Mouse (Mus musculus) common myeloid progenitor, adult 5-6 weeks (primary cell): ENCODE measurements around the gene Sec1. TPM values are rescaled to one million over a fixed set of nuclear protein-coding genes. Genes with fewer than 3 reads are reported as not detected.
A peak's percentile ranks its signal among the peaks of the same experiment; 100 is the strongest.

Experiments
- ATAC-seq: replicated peaks from 2 replicates; pipeline ENCODE4 v1.8.0; 2016; ENCODE audit warnings: low read depth, mild to moderate bottlenecking, moderate TSS enrichment, inconsistent platforms; ENCODE audit not compliant: poor library complexity, severe bottlenecking
- total RNA-seq: library from RNA; stranded (forward); fragments of 200-1000, 187-1606 nt; gene quantifications from 2 replicates; pipeline ENCODE4 v1.2.3, GENCODE M21; 2017

Sec1 gene
- total RNA-seq: not detected in 2 replicates

DNA sequence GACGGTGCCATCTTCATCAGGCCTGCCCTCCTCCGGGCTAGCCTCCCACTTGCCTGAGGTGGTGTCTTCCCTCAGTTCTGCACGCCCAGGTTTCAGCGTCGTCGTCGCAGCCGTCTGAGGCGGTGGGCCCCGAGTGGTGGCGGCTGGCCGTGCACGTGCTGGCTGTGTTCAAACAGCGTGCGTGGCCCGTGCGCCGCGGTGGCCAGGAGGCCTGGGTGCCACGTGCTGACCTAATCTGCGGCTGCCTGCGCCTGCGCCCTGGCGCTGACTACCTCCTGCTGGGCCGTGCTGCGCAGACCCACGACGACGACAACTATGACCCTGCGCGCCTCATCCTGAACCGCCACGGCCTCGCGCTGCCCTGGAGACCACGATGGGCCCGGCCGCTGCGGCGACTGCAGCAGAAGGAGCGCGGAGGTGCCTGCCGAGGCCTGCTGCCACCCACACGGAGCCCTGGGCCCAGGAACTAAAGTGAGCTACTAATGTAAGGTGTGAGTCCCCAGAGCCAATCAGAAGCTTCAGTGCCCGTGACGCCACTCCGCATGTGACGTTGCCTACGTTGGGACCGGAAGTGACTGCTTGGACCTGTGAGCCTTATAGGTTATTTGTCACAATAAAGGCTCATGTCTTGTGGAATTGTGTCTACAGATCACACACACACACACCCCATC lies at the start of gene Sec1:
TSS of gene Sec1 (minus strand) at position 482 of the 671 bp plus-strand sequence.
- ATAC-seq: no peak

DNA sequence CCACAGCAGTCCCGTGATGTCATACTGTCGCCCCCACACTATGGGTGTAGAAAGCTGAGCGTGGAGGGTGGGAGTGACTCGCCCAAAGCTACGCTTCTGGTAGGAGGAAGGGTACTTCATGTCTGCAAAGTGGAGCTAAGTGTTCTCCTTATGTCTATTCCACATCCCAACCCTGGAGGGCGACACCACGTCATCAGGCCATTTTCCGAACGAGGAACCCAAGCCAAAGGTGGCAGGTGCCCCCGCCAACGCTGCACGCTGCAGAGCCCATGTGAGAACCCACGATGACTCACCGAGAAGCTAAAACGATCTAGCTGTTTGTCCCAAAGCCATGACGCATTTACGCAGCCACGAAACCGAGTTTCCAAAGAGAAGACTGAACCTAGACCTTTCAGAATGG lies 48.1 kb upstream of the Sec1 start:
- ATAC-seq: peak; percentile 33

DNA sequence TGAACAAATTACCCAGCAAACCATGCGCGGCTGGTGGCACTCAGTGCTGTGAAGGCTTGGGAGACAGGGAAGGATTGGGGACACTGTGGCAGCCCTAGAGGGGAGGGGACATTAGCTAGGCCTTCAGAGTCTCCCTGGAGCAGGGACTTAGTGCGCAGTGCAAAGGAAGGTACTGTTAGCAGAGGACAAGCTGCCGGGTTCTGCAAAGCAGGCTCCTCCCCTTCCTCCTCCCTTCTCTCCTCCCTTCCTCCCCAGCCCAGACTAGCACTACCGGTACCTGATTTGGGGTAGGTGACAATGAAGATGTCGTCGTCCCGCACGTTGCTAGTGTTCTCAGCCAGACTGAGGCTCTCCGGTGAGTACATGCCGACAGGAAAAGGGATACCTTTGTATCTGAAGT lies 47.6 kb upstream of the Sec1 start:
- peak; percentile 71 for ATAC-seq

DNA sequence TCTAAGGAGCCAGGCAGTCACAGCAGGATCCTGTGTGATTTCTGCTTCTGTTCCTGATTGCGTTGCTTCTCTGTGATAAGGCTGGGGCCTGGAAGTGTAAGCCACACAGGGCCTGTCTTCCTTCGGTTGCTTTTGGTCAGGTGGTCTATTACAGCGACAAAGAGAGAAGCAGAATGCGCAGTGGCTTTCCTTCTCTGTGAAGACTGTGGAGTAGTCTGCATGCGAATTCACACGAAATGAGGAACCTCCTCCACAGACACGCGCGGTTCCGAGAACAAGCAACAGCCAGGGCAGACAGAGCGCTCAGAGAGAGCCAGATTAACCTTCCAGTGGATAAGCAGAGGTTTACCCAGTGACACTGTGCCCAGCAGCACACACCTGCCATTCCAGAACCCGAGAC lies 47.1 kb upstream of the Sec1 start:
- peak; percentile 27 for ATAC-seq

DNA sequence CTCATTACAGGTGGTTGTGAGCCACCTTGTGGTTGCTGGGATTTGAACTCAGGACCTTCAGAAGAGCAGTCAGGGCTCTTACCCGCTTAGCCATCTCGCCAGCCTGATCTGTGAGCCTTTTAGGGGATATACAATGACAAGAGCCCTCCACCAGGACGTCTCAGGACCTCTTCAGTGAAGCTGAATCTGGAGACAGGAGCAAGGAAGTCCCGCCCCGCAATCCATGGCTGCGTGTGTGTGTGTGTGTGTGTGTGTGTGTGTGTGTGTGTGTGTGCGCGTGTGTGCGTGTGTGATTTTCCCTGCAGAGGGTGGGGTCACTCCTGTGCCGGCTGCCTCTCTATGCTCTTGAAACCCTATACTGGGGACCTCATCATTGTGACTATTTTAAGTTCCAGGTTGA lies 45.6 kb upstream of the Sec1 start:
- no peak for ATAC-seq

DNA sequence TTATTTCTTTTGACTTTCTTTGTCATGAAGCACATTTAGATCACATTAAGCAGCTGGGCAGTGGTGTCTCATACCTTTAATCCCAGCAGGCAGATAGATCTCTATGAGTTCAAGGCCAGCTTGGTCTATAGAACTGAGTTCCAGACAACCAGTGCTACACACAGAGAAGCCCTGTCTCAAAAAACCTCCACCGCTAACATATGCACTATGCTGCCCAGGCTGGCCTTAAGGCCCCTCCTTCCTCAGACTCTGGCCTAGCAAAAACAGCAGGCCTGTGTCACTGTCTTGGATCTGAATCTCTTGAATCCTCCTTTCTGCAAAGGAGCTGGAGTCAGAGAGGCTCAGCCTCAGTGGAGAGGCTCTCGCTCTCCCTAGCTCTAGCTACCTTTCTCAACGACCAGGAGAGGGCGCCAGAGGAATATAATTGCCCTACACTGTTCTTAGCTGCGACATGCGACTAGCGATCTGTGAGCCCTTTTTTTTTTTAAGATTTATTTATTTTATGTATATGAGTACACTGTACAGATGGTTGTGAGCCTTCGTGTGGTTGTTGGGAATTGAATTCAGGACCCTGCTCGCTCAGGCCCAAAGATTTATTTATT lies 45.1 kb upstream of the Sec1 start:
- ATAC-seq: peak; percentile 69

DNA sequence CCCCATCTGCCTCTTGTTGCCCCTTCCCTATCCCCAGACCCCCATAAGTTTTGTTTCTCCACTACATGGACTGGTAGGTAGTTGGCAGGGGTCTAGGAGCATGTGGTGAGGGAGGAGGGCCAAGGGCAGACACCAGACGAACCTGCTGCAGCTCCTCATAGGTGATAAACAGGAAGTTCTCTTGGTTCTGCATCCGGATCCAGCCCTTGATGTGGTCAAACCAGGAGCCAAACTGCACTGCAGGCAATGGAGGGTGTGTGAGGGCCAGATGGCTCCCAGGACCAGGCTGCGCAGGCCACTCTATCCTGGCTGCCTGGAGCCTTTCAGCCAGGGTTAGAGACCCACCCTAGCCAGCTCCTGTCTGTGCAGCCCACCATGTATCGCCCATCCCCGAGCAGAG lies 39.3 kb upstream of the Sec1 start:
- ATAC-seq: 0 out of 2 replicates have a peak, but pooled peaks have one; percentile 12

DNA sequence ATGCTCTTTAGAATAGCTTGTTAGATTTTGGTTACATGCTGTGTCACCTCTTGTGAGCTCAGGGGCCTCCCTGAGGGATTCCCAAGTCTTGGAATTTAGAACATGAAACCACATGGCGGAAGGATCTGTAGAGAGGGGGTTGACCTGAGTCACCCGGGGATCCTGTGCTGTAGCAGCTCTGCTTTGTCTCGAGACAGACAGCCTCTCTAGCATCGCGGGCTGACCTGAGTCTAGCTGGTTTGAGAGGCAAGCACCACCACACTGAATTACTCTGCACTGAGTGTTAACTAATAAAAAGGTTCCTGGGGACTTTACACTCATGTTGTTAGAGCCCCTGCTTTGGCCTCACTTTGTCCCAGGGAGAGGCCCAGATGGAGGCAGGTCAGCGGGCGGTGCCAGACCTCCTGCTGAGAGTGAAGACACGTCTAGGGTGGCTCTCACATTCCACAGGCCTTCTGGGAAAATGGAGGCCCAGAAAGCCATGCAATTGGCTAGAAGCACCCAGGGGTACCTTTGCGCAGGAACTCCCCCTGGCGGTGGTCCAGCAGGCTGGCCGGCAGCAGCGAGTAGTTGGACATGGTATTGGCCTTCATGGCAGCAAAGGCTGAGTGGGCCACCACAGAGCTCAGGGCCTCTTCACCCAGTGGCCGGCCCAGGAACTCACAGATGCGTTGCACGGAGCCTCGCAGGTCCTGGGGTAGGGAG lies 36.7 kb upstream of the Sec1 start:
- peak; percentile 57 for ATAC-seq

DNA sequence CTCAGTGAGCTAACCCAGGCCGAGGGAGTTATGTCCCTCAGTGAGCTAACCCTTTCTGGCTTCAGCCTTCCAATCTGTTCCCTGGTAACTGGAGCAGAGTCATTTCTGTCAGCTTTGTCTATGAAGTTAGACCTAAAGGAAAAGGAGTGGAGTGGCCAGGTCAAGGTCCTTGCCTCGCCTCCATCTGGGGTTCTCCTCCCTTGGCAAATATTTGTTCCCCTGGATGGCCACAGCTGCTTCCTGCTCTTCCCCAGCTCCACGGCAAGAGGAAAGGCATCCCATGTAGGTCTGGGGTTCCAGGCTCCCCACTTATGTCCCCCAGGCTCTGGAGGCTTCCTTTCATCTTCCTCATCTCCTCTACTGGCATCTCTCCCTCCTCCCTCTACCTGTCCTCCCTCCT lies 33.4 kb upstream of the Sec1 start:
- no peak for ATAC-seq

DNA sequence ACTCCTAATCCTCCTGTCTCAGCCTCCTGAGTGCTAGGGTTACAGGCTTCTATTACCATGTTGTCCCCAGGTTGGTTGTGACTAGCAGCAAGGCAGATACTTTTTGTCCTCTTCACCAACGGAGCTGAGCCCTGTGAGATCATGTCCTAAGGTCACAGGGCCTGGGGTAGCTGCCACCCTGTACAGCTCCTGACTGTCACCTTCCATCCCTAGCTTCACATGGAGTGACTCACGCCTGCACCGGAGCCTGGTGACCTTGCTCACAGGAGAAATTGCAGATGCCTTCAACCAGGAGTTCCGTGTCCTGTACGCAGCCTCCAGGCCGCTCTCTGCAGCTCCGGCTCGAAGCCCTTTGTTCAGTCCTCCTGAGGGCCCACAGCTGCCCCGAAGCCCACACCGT lies 32.2 kb upstream of the Sec1 start:
- ATAC-seq: no peak

DNA sequence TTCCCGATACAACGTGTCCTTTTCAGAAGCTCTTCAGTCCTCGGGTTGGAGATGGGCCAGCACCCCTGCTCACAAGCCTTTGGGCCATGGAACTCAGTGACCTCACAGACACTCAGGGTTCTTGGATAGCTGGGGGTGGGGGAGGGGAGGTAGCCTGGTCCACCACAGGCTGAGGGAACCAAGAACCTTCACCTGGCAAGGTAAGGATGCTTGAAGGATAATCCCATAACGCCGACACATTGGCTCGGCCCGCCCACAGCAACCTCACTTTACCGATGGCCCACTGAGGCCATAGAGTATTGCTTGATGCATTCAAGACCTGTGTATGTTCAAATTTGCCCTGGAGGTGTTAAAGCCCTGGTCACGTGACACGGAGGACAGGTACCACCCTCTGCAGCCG lies 31.5 kb upstream of the Sec1 start, which contains the start of gene Spaca4:
TSS of gene Spaca4 (minus strand) at position 101 of the 400 bp plus-strand sequence.
- ATAC-seq: no peak

DNA sequence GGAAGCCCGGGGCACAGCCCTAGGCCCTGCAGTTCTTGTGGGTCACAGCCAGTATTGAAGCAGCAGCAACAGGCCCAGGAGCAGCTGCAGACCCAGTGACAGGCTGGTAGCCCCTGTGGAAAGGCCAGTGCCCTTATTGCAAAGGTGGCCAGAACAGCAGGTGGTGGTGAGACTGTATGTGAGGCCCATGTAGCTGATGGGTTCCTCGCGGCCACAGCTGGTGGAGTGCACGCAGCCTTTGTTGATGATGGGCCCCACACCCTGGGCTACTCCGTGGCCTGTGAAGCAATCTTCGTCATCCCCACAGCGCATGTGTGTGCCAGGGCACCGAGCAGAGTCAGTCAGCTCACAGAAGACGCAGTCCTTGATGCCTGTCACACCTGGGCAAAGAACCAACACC lies 30.9 kb upstream of the Sec1 start:
- no peak for ATAC-seq

DNA sequence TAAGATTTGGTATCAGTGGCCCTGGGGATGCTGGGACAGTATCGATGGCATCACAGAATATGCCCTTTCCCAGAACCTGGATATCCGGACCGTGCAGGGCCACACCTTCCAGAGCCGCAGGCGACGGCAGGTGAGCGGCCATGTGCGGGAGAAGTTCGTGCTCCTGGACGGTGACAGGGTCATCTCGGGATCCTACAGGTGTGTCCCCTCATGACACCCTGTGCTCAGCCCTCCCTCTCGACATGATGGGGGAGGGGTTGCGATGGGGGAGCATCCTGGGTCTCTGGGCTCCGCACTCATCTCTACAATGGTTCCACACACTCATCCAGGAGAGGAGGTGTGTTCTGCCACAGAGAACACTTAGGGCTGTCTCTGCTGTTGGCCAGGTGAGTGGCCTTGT lies 29.6 kb upstream of the Sec1 start:
- ATAC-seq: no peak

DNA sequence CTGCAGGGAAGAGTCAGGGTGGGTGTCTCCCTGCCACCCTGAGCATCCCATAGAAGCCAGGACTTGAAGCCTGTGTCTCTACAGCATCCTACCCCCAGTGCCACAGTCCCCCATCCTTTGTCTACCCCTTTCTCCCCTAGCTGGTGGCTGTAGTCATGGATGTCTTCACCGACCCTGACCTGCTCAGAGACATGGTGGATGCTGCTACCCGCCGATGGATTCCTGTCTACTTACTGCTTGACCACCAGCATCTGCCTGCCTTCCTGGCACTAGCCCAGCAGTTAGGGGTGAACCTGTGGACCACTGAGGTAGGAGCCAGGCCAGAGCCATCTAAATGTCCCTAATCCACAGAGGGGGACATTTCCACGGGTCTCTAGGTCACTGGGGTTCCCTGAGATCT lies 29.1 kb upstream of the Sec1 start:
- no peak for ATAC-seq

DNA sequence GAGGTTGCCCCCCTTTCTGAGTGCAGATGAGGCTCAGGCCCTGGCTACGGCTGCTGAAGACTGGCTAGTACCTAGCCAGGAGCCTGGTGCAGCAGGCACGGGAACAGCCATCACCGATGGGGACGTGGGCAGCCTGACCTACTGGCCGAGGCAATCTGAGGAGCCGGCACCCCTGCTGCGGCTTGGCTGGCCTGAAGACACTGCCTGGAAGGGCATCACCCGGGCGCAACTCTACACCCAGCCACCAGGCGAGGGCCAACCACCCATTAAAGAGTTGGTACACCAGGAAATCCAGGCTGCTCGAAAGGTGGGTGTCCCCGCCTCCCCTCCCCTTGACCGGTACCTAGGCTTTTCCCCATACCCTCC lies 28.1 kb upstream of the Sec1 start:
- ATAC-seq: no peak

DNA sequence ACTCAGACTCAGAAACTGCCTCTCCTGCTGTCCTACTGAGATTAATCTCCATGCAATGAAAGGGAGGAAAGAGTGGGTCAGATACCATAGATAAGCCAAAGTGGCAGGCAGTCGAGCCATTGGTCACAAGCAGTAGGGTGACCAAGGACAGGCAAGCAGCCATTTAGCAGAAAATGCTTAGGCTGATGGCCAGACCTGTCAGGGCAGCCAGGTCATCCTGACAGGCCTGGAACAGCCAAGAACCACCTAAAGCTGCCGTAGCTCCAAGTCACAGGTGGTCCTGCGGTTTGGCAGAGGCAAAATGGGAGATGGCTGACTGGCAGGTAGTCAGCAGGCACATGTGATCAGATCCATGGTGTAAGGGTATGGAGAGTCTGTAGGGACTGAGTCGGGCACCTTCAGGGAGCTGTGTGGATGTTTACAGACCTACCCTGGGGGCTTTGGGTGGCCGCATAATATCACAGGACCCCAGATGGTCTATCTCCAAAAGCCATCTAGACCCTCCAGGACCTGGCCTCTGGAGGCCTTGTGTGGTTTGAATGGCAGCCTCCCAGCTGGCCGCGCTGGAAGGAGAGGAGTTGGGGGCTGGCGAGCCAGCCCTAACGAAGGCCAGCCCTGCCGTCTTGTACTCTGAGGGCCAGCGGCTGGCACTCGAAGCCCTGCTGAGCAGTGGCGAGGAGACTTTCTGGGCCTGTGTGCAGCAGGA lies 27.6 kb upstream of the Sec1 start:
- no peak for ATAC-seq

DNA sequence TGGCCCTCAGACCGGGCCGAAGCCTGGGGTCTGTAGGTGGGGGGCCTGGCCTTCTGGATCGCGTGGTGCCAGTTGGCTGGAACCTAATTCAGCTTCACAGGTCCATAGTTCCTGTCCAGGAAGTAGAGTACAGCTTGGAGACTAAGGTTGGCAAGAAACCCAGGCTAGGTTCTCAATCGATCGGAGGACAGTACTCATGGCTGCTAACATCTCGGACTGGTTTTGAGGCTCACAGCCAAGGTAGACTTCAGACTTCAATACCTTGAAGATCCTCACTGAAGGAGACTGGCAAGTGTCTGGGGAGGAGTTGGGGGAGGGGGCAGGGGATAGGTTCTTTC lies 27.0 kb upstream of the Sec1 start:
- no peak for ATAC-seq

DNA sequence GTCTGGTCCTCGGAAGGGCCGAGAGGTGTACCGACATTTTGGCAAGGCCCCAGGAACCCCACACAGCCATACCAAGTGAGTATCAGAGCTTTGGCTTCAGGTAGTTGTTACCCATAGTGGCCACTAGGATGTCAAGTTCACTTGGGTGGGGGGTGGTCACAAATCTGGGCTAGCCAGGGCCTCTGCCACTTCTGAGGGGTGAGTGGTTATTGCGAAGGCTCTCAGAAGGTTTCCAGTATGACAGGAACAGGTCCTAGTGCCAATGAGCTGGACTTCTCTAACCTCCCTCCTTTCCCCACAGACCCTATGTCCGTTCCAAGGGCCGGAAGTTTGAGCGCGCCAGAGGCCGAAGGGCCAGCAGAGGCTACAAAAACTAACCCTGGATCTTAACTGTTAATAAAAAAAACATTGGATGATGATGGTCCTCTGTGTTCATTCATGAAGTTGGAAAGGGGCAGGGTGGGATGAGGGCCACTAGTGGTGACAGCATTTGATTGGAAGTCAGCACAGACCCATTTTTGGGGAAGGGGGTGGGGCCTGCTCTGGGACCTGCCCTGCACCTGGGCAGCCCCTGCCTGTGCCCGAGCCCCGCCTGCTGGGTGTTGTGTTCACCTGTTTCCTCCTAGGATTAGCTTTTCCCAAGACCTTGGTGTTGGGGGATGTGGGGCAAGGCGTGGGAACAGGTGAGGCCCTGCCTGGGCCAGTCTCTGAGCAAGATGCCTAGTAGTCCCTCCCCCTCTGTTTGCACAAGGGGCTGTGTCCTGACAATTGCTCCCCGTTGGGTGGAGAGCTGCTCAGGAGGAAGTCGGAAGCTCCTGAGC lies 26.4 kb upstream of the Sec1 start, which contains the start of gene Fam83e:
TSS of gene Fam83e (plus strand) at position 800 of the 821 bp plus-strand sequence.
- no peak for ATAC-seq

DNA sequence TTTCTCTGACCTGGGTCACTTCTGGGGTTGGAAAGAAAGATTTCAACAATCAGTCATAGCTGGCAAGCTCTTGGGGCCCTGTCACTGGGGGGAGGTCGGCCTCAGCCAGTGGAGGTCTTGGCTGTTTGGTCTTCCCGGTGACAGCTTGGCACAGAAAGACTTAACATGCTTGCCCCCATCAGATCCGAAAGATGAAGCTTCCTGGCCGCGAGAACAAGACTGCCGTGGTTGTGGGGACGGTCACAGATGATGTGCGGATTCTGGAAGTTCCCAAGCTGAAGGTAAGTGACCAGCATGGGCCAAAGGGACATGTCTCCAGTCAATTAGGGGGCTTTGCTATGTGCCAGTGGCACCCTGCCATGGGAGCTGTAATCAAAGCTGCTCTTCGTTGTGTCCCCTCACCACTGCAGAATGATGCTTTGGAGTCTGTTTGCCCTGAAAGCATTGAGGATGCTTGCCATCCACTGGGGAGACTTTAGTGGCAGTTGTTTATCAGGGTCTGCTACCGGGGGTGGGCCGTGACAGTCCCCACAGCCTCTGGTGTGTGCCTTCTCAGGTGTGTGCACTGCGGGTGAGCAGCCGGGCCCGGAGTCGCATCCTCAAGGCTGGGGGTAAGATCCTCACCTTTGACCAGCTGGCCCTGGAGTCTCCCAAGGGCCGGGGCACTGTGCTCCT lies 25.7 kb upstream of the Sec1 start:
- no peak for ATAC-seq

DNA sequence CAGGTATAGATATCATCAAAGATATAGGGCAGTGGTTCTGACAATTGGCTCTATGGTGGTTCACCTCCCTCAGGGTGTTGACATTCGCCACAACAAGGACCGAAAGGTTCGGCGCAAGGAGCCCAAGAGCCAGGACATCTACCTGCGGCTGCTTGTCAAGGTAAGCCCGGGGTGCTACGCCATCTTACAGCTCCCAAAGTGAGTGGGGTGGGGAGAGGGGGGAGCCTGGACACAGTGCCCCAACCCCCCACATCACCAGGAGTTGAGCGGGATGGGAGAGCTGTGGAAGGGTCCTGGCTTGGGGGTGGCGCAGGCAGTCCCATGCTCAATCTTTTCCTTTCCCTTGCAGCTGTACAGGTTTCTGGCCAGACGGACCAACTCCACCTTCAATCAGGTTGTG lies 25.0 kb upstream of the Sec1 start:
- no peak for ATAC-seq
